Mouse (Mus musculus) lung, embryonic 16.5 days (tissue): ENCODE measurements around the gene Cnnm2. TPM values are rescaled to one million over a fixed set of nuclear protein-coding genes. Genes with fewer than 3 reads are reported as not detected.

Experiments
- ATAC-seq: fragments of 200-750 bp; cut with Nextera tagmentation; 2 replicates; pipeline ENCODE4 v1.8.0; 2017; ENCODE audit warnings: low read depth, mild to moderate bottlenecking, moderate library complexity
- H3K27ac ChIP-seq: fragments of 300-500 bp; sonication (generic); 2 replicates; pipeline ENCODE4 v1.5.1; 2014; ENCODE audit warnings: mild to moderate bottlenecking, control low read depth, low read length
- H3K27me3 ChIP-seq: fragments of 300-500 bp; sonication (generic); 2 replicates; pipeline ENCODE4 v1.6.1; 2014; ENCODE audit warnings: low read depth, low read length, mixed read lengths; ENCODE audit not compliant: control insufficient read depth, insufficient read depth
- H3K36me3 ChIP-seq: fragments of 300-500 bp; sonication (generic); 2 replicates; pipeline ENCODE4 v1.6.1; 2014; ENCODE audit warnings: low read length; ENCODE audit not compliant: control insufficient read depth, insufficient read depth
- H3K4me1 ChIP-seq: fragments of 300-500 bp; sonication (generic); replicated peaks from 2 replicates; pipeline ENCODE4 v1.6.1; 2014; ENCODE audit warnings: low read length, mixed read lengths; ENCODE audit not compliant: control insufficient read depth, insufficient read depth
- H3K4me2 ChIP-seq: fragments of 300-500 bp; sonication (generic); 2 replicates; pipeline ENCODE4 v1.6.1; 2014; ENCODE audit warnings: low read depth, low read length, control low read depth
- H3K4me3 ChIP-seq: fragments of 300-500 bp; sonication (generic); 2 replicates; pipeline ENCODE4 v1.5.1; 2014; ENCODE audit warnings: mild to moderate bottlenecking, low read length, control low read depth
- H3K9ac ChIP-seq: fragments of 300-500 bp; sonication (generic); 2 replicates; pipeline ENCODE4 v1.6.1; 2014; ENCODE audit warnings: low read length, control low read depth
- H3K9me3 ChIP-seq: fragments of 300-500 bp; sonication (generic); 2 replicates; pipeline ENCODE4 v1.6.1; 2016; ENCODE audit warnings: low read length; ENCODE audit not compliant: control insufficient read depth
- WGBS: fragments of 180-500 bp; shearing (Covaris S2); extraction: QIAGEN DNeasy Blood & Tissue Kit; methylation state at CpG from one replicate; pipeline ENCODE4 v1.1.7; 2014; 5-methylcytosine and 5-hydroxymethylcytosine counted together
- polyA plus RNA-seq: library from polyadenylated mRNA; unstranded; fragments of >200 nt; fragmentation: Nextera tagmentation; extraction: Ambion mirVana; gene quantifications from 2 replicates; pipeline ENCODE4 v1.2.1, GENCODE M21; 2015

Gene Cnnm2
- polyA plus RNA-seq, 1 experiment from 2014 or later, result 2.5 TPM

DNA sequence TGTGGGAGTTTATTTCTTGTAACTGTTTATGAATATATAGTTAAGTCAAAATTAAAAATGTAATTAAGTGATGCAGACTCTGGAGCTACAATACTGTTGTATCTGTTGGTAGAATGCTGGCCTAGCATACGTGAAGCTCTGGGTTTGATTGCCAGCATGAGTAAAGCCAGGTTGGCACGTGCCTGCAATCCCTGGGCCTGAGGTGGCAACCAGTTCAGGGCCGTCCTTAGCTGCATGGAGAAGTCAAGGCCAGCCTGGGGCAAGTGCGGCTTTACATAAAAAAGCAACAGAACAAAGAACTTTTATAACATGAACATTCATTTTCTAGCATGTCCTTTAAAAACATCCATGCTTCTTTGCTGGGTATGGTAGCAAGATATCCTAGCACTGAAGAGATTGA is 79.6 kb downstream of the Cnnm2 start:
- no peak overlapping the region for H3K9ac ChIP-seq
- H3K36me3 ChIP-seq, result no peaks in the 10 kb centered on the region
- no peaks in the 10 kb centered on the region for H3K9me3 ChIP-seq
- H3K4me1 ChIP-seq, result no peaks in the 10 kb centered on the region
- no peak overlapping the region for H3K27ac ChIP-seq
- no peak overlapping the region for H3K4me2 ChIP-seq
- WGBS, result 88% methylated on average over 4 of the region's 4 CpGs
- no peaks in the 10 kb centered on the region for H3K27me3 ChIP-seq
- ATAC-seq, result no peak
- H3K4me3 ChIP-seq, result no peak overlapping the region

GRCm38 (mm10) chr19:46843030-46843429 is 81.6 kb downstream of the Cnnm2 start:
- H3K4me1 ChIP-seq, result no peaks in the 10 kb centered on the region
- no peak overlapping the region for H3K9ac ChIP-seq
- peak; percentile 38; the same call in 1 of the 2 replicates for ATAC-seq
- H3K27ac ChIP-seq, result no peak overlapping the region
- no peaks in the 10 kb centered on the region for H3K9me3 ChIP-seq
- no peaks in the 10 kb centered on the region for H3K27me3 ChIP-seq
- no peaks in the 10 kb centered on the region for H3K36me3 ChIP-seq
- H3K4me3 ChIP-seq, result no peak overlapping the region
- WGBS, result 15% methylated on average over 2 of the region's 2 CpGs
- no peak overlapping the region for H3K4me2 ChIP-seq

GRCm38 (mm10) chr19:46846056-46846455 is 84.7 kb downstream of the Cnnm2 start:
- 77% methylated on average over 7 of the region's 7 CpGs for WGBS
- Histone ChIP-seq H3K27me3 (no peaks in the 10 kb centered on the region), H3K4me1 (no peaks in the 10 kb centered on the region), H3K9me3 (no peaks in the 10 kb centered on the region), H3K27ac (no peak overlapping the region), H3K9ac (no peak overlapping the region), H3K36me3 (no peaks in the 10 kb centered on the region), H3K4me2 (no peak overlapping the region), H3K4me3 (no peak overlapping the region)
- no peak for ATAC-seq

DNA sequence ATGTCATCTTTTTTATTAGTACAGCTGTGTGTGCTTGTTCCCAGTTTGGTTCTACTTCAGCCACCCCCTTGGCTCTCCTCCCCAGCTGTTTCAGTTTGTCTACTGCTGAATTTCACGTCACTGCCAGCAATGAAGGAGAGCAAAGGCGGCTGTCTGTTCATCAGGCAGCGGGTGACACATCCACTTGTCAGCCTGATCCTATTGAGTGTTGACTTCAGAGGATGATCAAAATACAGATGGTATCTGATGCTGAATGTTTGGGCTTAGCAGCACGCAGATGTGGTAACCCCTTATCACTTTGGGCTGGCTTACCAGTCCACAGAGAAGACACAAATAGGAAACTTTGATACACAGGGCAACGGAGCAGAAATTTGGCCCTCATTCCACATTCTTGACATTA is 85.1 kb downstream of the Cnnm2 start:
- H3K27ac ChIP-seq, result no peak overlapping the region
- no peak overlapping the region for H3K4me3 ChIP-seq
- H3K9me3 ChIP-seq, result no peaks in the 10 kb centered on the region
- no peaks in the 10 kb centered on the region for H3K4me1 ChIP-seq
- H3K36me3 ChIP-seq, result no peaks in the 10 kb centered on the region
- no peak overlapping the region for H3K9ac ChIP-seq
- 71% methylated on average over 5 of the region's 5 CpGs for WGBS
- ATAC-seq, result no peak
- H3K27me3 ChIP-seq, result no peaks in the 10 kb centered on the region
- no peak overlapping the region for H3K4me2 ChIP-seq

DNA sequence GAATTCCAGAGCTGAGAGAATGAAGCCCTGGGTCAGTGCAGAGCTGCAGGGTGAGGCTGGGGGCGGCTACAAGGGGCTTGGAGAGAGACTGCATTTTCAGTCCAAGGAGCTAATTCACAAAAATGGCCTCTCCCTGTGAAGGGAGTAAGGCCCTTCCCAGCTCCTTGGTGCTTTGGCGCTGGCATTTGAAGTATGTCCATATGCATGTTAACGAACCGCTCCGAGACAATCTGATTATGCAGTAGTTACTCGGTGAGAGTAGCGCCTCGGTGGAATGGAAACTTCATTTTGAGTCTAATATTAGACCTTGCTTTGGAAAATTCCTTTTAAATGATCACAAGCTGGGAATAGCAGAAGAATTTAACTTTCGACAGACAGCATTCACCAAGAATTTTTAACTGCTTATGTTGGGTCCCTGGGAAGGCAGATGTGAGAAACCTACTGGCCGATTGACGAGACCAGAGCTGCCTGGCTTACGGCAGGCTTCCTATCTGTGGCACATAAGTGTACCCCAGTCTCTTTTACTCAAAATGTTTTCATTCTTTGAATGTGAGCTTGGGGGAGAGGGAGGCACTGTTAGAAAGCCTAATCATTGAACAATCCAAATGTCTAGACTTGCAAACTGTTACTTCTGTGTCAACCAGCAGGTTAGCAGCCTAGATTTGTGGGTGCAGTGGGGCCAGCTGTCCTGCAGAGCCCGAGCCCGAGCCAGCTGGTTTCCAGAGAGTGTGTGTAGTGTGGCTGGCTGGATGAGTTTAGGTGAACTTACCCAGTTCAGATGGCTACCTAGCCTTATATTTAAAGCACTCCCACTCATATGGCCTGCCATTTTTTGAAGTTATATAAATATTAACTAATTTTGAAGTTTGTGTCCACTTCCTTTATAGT is 87.2 kb downstream of the Cnnm2 start:
- Histone ChIP-seq H3K9me3 (no peaks in the 10 kb centered on the region), H3K9ac (no peak overlapping the region), H3K27me3 (no peaks in the 10 kb centered on the region), H3K4me2 (no peak overlapping the region), H3K27ac (no peak overlapping the region), H3K4me1 (no peaks in the 10 kb centered on the region), H3K4me3 (no peak overlapping the region), H3K36me3 (no peaks in the 10 kb centered on the region)
- ATAC-seq, result no peak
- WGBS, result 70% methylated on average over 14 of the region's 14 CpGs

DNA sequence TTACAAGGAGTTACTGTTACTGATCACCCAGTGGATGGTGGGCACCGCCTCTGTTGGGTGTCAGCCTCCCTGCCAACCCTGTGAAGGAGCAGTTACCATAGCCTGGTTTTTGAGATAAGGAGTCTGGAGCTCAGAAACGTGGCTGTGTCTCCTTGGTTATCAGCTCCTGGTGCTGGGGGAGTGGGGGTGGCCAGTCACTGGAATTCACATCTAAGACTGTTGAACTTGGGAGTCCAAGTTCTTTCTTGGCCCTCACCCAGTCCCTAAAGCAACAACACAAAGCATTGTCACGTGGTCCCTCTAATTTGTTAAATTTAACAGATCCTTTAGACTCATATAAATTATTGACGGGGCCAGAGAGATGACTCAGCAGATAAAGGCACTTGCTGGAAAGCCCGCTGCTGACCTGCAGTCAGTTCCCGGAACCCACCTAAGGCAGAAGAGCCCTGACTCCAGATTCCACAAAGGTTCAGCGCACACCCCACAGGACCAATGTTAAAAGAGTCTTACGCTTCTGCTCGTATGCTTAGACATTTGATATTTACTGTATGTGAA is 88.1 kb downstream of the Cnnm2 start:
- no peaks in the 10 kb centered on the region for H3K9me3 ChIP-seq
- no peak overlapping the region for H3K27ac ChIP-seq
- ATAC-seq, result no peak

DNA sequence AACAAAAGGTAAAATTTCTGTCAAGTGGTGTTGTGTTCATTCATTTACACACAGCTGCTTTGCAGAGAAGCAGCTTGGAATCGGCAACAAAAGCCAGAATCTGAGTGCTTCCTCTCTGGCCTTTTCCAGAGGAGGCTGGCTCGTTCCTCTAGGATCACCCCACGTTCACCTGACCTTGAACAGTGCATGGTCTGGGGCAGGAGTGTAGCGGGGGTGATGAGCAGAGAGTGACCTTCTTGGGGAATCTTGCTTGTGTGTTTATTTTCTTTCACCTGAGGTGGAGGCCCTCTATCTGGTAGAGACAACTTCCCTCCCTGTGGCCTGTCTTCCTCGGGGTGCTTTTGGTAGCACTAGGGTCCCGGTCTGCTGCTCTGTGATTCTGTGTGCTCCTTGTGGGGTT is 94.8 kb downstream of the Cnnm2 start:
- WGBS, result 27% methylated on average over 6 of the region's 6 CpGs
- no peak overlapping the region for H3K4me2 ChIP-seq
- no peak overlapping the region for H3K27ac ChIP-seq
- H3K9me3 ChIP-seq, result no peaks in the 10 kb centered on the region
- H3K9ac ChIP-seq, result no peak overlapping the region
- H3K36me3 ChIP-seq, result no peaks in the 10 kb centered on the region
- H3K4me3 ChIP-seq, result no peak overlapping the region
- ATAC-seq, result no peak
- H3K4me1 ChIP-seq, result peaks cover 5% of the 10 kb centered on the region
- H3K27me3 ChIP-seq, result no peaks in the 10 kb centered on the region

More for the DNA sequence above, 88.1 kb downstream of the Cnnm2 start:
- Histone ChIP-seq H3K4me2 (no peak overlapping the region), H3K4me1 (no peaks in the 10 kb centered on the region), H3K27me3 (no peaks in the 10 kb centered on the region), H3K4me3 (no peak overlapping the region), H3K36me3 (no peaks in the 10 kb centered on the region), H3K9ac (no peak overlapping the region)
- 53% methylated on average over 9 of the region's 9 CpGs for WGBS

- H3K4me2 ChIP-seq, result no peak overlapping the region
- H3K9me3 ChIP-seq, result no peaks in the 10 kb centered on the region
- WGBS, result 19% methylated on average over 10 of the region's 10 CpGs
- H3K36me3 ChIP-seq, result no peaks in the 10 kb centered on the region
- no peak overlapping the region for H3K4me3 ChIP-seq
- ATAC-seq, result no peak
- H3K27ac ChIP-seq, result no peak overlapping the region
- H3K27me3 ChIP-seq, result no peaks in the 10 kb centered on the region
- H3K4me1 ChIP-seq, result peaks cover 5% of the 10 kb centered on the region
- no peak overlapping the region for H3K9ac ChIP-seq
Measured at GRCm38 (mm10) chr19:46856780-46857179, 95.4 kb downstream of the Cnnm2 start.

DNA sequence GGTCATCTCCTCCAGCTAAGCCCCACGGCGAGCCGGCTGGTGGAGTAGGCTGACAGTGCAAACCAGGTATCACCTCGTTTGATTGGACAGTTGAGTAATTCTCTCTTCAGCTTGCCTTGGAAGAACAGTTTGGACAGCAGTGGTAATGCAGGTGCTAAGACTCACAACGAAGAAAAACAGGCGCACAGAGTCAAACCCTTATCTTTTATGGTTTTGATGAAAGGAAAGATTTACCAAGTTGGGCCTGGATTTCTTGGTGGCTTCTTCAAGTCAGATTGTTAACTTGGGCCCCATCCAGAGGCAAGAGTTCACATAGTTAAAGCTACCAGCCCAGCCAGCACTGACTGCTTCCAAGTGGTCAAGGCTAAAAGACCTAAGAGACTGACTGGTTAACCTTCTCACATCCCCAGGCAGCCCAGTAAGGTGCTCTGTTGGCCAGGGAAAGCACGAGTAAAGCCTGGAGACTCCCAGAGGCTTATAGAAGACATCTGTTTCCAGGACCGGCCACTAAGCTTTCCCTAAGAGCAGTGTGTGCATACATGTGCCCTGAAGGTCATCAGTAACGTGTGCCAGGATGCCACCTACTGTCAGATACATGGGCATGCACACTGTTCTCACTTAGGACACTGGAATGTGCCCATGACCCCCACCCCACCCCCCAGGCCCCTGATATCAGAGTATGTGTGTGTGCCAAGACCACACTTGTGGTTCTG is 96.0 kb downstream of the Cnnm2 start:
- Histone ChIP-seq H3K9ac (no peak overlapping the region), H3K27me3 (no peaks in the 10 kb centered on the region), H3K4me3 (no peak overlapping the region), H3K4me2 (no peak overlapping the region), H3K27ac (no peak overlapping the region), H3K9me3 (no peaks in the 10 kb centered on the region), H3K36me3 (no peaks in the 10 kb centered on the region), H3K4me1 (peaks cover 5% of the 10 kb centered on the region)
- WGBS, result 39% methylated on average over 9 of the region's 9 CpGs
- no peak for ATAC-seq
